In genomic region chr15:51071132-51071656, GRCm38 (mm10) we compare ENCODE assay signal across 8 mouse cellular contexts.
DNase-seq lines count a peak whose midpoint lies in the region; ATAC-seq lines count a peak whose summit lies in the region.
"Had no signal": no experiment of that assay in that cellular context is flagged by ENCODE, and none has a peak within 500 bp of the region (broad histone marks: within the 10 kb centered on the region; RNA-seq: fewer than 3 reads in every experiment).

No protein-coding gene starts in this region.

- H3K4me3 ChIP-seq in embryonic facial prominence, embryonic 11.5 days (ENCODE audit: low read depth, low read length), result no peak overlapping the region
- H3K4me3 ChIP-seq: lung, embryonic 15.5 days had no signal

- H3K9me3 ChIP-seq in embryonic facial prominence, embryonic 11.5 days (replicated peaks; ENCODE audit: control insufficient read depth, low read length), result no peaks in the 10 kb centered on the region
- H3K9me3 ChIP-seq: lung, embryonic 15.5 days had no signal

- H3K36me3 ChIP-seq in embryonic facial prominence, embryonic 11.5 days (replicated peaks; ENCODE audit: control insufficient read depth, insufficient read depth, low read depth, low read length), result no peaks in the 10 kb centered on the region
- H3K36me3 ChIP-seq: lung, embryonic 15.5 days had no signal

- H3K27me3 ChIP-seq in embryonic facial prominence, embryonic 11.5 days (ENCODE audit: control insufficient read depth, insufficient read depth, low read length), result no peaks in the 10 kb centered on the region
- H3K27me3 ChIP-seq: lung, embryonic 15.5 days had no signal

- H3K4me1 ChIP-seq in embryonic facial prominence, embryonic 11.5 days (ENCODE audit: control insufficient read depth, insufficient read depth, low read length), result no peaks in the 10 kb centered on the region
- H3K4me1 ChIP-seq: lung, embryonic 15.5 days had no signal

- peak; percentile 5 for DNase-seq in layer of hippocampus, adult 9-11 months
- DNase-seq in layer of hippocampus, adult 9-10 months (ENCODE audit: low spot score), result no peak
- DNase-seq in NIH3T3 (ENCODE audit: low read depth), result peak; percentile 5
- DNase-seq in embryonic facial prominence, embryonic 11.5 days (ENCODE audit: low spot score), result peak; percentile 37
- DNase-seq in kidney, postnatal 25 days, result peak; percentile 28 to 54
- DNase-seq in thymus, postnatal 10 days (ENCODE audit: low spot score in 2 of 2), result no peak
- no peak for DNase-seq in gastrocnemius, postnatal 4 days (ENCODE audit: low spot score in 2 of 2)

- H3K9ac ChIP-seq in embryonic facial prominence, embryonic 11.5 days (replicated peaks; ENCODE audit: low read length), result no peak overlapping the region
- H3K9ac ChIP-seq: lung, embryonic 15.5 days had no signal

- no peak overlapping the region for H3K4me2 ChIP-seq in embryonic facial prominence, embryonic 11.5 days (ENCODE audit: low read depth, low read length)
- H3K4me2 ChIP-seq: lung, embryonic 15.5 days had no signal

- WGBS in embryonic facial prominence, embryonic 11.5 days, result 75% methylated on average over 10 of the region's 10 CpGs

- H3K27ac ChIP-seq in embryonic facial prominence, embryonic 11.5 days (replicated peaks; ENCODE audit: low read depth, low read length), result no peak overlapping the region
- H3K27ac ChIP-seq: lung, embryonic 15.5 days had no signal

- ATAC-seq in embryonic facial prominence, embryonic 11.5 days (replicated peaks; ENCODE audit: insufficient number of reproducible peaks, low FRiP score, low TSS enrichment, low read depth), result no peak

Comparison
In these comparisons a context has a peak if more than half of its experiments do, and no peak if none do; other contexts are left out.
1. DNase-seq: peak in layer of hippocampus, adult 9-11 months (single experiment), NIH3T3 (single experiment), embryonic facial prominence, embryonic 11.5 days (single experiment) and kidney, postnatal 25 days (2 of 2); none in layer of hippocampus, adult 9-10 months (single experiment), thymus, postnatal 10 days (0 of 2) and gastrocnemius, postnatal 4 days (0 of 2).